Mouse (Mus musculus): ENCODE measurements at regions not wholly inside any gene's neighbourhood (a gene's known extent, or its start where the extent isn't known, plus 50 kb on each side); places are given as distances from the start of the nearest gene placed in this dataset.

- no peak for DNase-seq
Measured at GRCm38 (mm10) chr1:133981185-133981584, 55.9 kb upstream of the Fmod start.

- DNase-seq = peak; percentile 32 to 55
Measured at GRCm38 (mm10) chr1:133978271-133978988, 57.2 kb upstream of the Prelp start.

GRCm38 (mm10) chr1:133977260-133977659, 56.0 kb upstream of the Prelp start:
- peak in 1 of 2 experiments; percentile 31 for DNase-seq

GRCm38 (mm10) chr1:133973801-133974200, 52.6 kb upstream of the Prelp start:
- no peak for DNase-seq

- DNase-seq = no peak
Measured at GRCm38 (mm10) chr1:133971290-133971689, 50.1 kb upstream of the Prelp start.

Measured in adrenal gland, postnatal 36 days (tissue).